Mouse (Mus musculus): Measurements from ENCODE around the gene Mpp6.

- TF ChIP-seq CTCF (conservative IDR thresholded peaks at IDR 0.05; ENCODE audit: insufficient read depth, insufficient read length, low read depth, low read length), result no peak
- no peak for TF ChIP-seq POLR2A (IDR thresholded peaks at IDR 0.05; ENCODE audit: low read depth, low read length)
Observed at GRCm38 (mm10) chr6:50163013-50163412, 53.0 kb downstream of the Mpp6 start.

All from kidney, adult 2 months (tissue).